Comparison of ENCODE assay signal across 10 mouse cellular contexts in the genomic region with DNA sequence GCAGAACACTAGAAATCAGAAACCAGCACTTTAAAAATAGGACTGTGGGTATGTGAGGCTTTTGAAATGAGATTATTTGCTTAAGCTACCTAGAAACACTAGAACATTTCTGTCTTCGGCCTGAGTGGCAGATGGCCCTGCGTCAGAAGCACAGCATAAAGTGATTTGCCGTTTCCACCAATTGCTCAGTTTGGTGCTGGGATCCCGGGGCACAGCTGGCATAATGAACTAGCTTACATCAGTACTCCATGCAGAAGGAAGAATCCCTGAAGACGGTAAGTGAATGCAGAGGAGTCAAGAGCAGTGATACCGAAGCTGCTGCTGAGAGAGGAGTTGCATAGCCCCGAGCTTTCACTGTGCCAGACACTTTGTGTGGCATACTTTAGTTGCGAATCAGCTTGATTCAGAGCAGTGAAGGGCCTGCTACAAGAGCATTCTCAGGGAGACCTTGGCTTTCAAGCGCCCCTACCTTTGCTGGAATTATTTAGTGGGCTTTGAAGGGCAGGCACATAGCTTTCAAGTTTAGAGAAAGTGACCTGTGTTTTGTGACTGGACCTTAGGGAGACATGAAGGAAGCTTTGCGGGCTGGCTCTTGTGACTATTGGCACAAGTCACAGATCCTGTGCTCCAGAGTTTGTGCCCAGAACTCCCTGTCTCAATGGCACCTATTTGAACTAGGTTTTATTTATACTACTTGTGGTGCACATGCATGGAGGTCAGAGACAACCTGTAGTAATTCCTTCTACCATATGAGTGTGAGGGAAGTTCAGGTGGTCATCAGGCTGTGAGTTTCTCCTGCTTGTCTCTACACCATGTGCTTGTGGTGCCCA. TPM values are rescaled to one million over a fixed set of nuclear protein-coding genes. Genes with fewer than 3 reads are reported as not detected.
A peak's percentile ranks its signal among the peaks of the same experiment; 100 is the strongest.
DNase-seq lines count a peak whose midpoint lies in the region; ATAC-seq and TF ChIP-seq lines count a peak whose summit lies in the region.
"Had no signal": no experiment of that assay in that cellular context is flagged by ENCODE, and none has a peak within 500 bp of the region (broad histone marks: within the 10 kb centered on the region; RNA-seq: fewer than 3 reads in every experiment).

No protein-coding gene starts in this region.

- H3K9me3 ChIP-seq in midbrain, embryonic 15.5 days: peaks cover 2% of the 10 kb centered on the region; the same call in 1 of the 2 replicates
- H3K9me3 ChIP-seq in midbrain, embryonic 10.5 days (replicated peaks): peaks cover 5% of the 10 kb centered on the region; the same call in 1 of the 2 replicates

- intact Hi-C loops in left cerebral cortex, adult 2 months (cut with DNase I): no loop called here

- H3K4me3 ChIP-seq in midbrain, embryonic 15.5 days: no peak overlapping the region
- no peak overlapping the region for H3K4me3 ChIP-seq in midbrain, embryonic 10.5 days
- H3K4me3 ChIP-seq in left cerebral cortex, adult 2 months: no peak overlapping the region
- no peak overlapping the region for H3K4me3 ChIP-seq in thymus, adult 2 months (ENCODE audit: control insufficient read depth, insufficient read depth, low read length)

- TF ChIP-seq POLR2A in thymus, adult 2 months (IDR thresholded peaks at IDR 0.05; ENCODE audit: control insufficient read depth, extremely low read depth, insufficient read depth, low read length, poor library complexity): no peak

- 0 out of 2 replicates have a peak overlapping the region, but pooled peaks have one; percentile 21 for H3K27ac ChIP-seq in midbrain, embryonic 15.5 days
- H3K27ac ChIP-seq in midbrain, embryonic 10.5 days (replicated peaks): no peak overlapping the region
- H3K27ac ChIP-seq in left cerebral cortex, adult 2 months: peak overlapping the region; percentile 78
- H3K27ac ChIP-seq in thymus, adult 2 months (ENCODE audit: control insufficient read depth, insufficient read depth, low read length): no peak overlapping the region; the same call in 1 of the 2 replicates

- WGBS in midbrain, embryonic 15.5 days: 67% methylated on average over 10 of the region's 10 CpGs
- WGBS in midbrain, embryonic 10.5 days: 87% methylated on average over 10 of the region's 10 CpGs
- 85% methylated on average over 10 of the region's 10 CpGs for WGBS in thymus, adult 2 months

- DNase-seq in cerebellum, postnatal 10 days: peak; percentile 43 to 45
- no peak for DNase-seq in cerebellum, postnatal 36 days
- no peak for DNase-seq in midbrain, embryonic 10.5 days (ENCODE audit: low spot score)
- DNase-seq in left cerebral cortex, adult 2 months (ENCODE audit: extremely low spot score in 1 of 2, low spot score in 2 of 2): peak; percentile 50 to 61
- DNase-seq in right cerebral cortex, postnatal 4 days: peak; percentile 36
- no peak for DNase-seq in thymus, adult 2 months
- no peak for DNase-seq in c-Kit-positive CD71-positive TER-119-positive erythroid progenitor cells, embryonic 14.5 days (ENCODE audit: low spot score)

- H3K4me2 ChIP-seq in midbrain, embryonic 15.5 days: no peak overlapping the region

- no peaks in the 10 kb centered on the region; the same call in 1 of the 2 replicates for H3K36me3 ChIP-seq in midbrain, embryonic 15.5 days (replicated peaks)
- peaks cover 26% of the 10 kb centered on the region for H3K36me3 ChIP-seq in midbrain, embryonic 10.5 days
- H3K36me3 ChIP-seq in thymus, adult 2 months (ENCODE audit: control insufficient read depth, insufficient read depth, low read length): peaks cover 6% of the 10 kb centered on the region

- ATAC-seq in midbrain, embryonic 15.5 days (replicated peaks): no peak; the same call in 1 of the 2 replicates

- H3K4me1 ChIP-seq in midbrain, embryonic 15.5 days: no peaks in the 10 kb centered on the region
- H3K4me1 ChIP-seq in midbrain, embryonic 10.5 days: no peaks in the 10 kb centered on the region
- peaks cover 5% of the 10 kb centered on the region for H3K4me1 ChIP-seq in thymus, adult 2 months (replicated peaks; ENCODE audit: control insufficient read depth, insufficient read depth, low read length)

- no peak overlapping the region for H3K9ac ChIP-seq in midbrain, embryonic 15.5 days

- H3K27me3 ChIP-seq in midbrain, embryonic 15.5 days (replicated peaks): no peaks in the 10 kb centered on the region
- H3K27me3 ChIP-seq in midbrain, embryonic 10.5 days (ENCODE audit: low read depth, poor library complexity, severe bottlenecking): no peaks in the 10 kb centered on the region
- H3K27me3 ChIP-seq in thymus, adult 2 months (ENCODE audit: control insufficient read depth, insufficient read depth, low read length): no peaks in the 10 kb centered on the region

- TF ChIP-seq CTCF in left cerebral cortex, adult 2 months (IDR thresholded peaks at IDR 0.05): no peak
- no peak for TF ChIP-seq CTCF in thymus, adult 2 months (IDR thresholded peaks at IDR 0.05; ENCODE audit: borderline replicate concordance, control insufficient read depth, extremely low read depth, insufficient read depth, low read length, poor library complexity)

RNA-seq across cellular contexts. Expression of gene Olfr1373, which starts 15.5 kb away (rescaled TPM):
- not detected in 2 replicates for polyA plus RNA-seq in midbrain, embryonic 15.5 days (2015; fragmentation: Nextera tagmentation; extraction: Ambion mirVana)
- polyA plus RNA-seq in midbrain, embryonic 10.5 days (2016; fragmentation: Nextera tagmentation; extraction: Ambion mirVana): not detected in 2 replicates
- not detected for total RNA-seq in left cerebral cortex, adult 2 months (2021)
- not detected in 2 replicates for polyA plus RNA-seq in thymus, adult 2 months (2012; rRNA removed)
- polyA plus RNA-seq: C2C12; small intestine, adult 2 months had no signal

RNA-seq across cellular contexts. Expression of gene Ppp2ca, which starts 31.4 kb away (rescaled TPM):
- 127 and 130 TPM in 2 replicates for polyA plus RNA-seq in midbrain, embryonic 15.5 days (2015; fragmentation: Nextera tagmentation; extraction: Ambion mirVana)
- polyA plus RNA-seq in midbrain, embryonic 10.5 days (2016; fragmentation: Nextera tagmentation; extraction: Ambion mirVana): 90.0 and 93.8 TPM in 2 replicates
- total RNA-seq in left cerebral cortex, adult 2 months (2021): 100 to 1,000 TPM; 109 to 121 TPM
- 51.0 and 54.7 TPM in 2 replicates for polyA plus RNA-seq in thymus, adult 2 months (2012; rRNA removed)

Comparison
In these comparisons a context has a peak if more than half of its experiments do, and no peak if none do; other contexts are left out.
1. DNase-seq: peak in cerebellum, postnatal 10 days (2 of 2), left cerebral cortex, adult 2 months (2 of 2) and right cerebral cortex, postnatal 4 days (single experiment); none in cerebellum, postnatal 36 days (0 of 2), midbrain, embryonic 10.5 days (single experiment), thymus, adult 2 months (single experiment) and c-Kit-positive CD71-positive TER-119-positive erythroid progenitor cells, embryonic 14.5 days (single experiment).
2. H3K27ac ChIP-seq: peak in midbrain, embryonic 15.5 days (single experiment) and left cerebral cortex, adult 2 months (single experiment); none in midbrain, embryonic 10.5 days (single experiment) and thymus, adult 2 months (single experiment).